Mouse (Mus musculus): ENCODE data around the gene Tk2. TPM values are rescaled to one million over a fixed set of nuclear protein-coding genes. Genes with fewer than 3 reads are reported as not detected.

Tk2 gene
- polyA plus RNA-seq, 1 experiment from 2014 or later, result 21.7 TPM

GRCm38 (mm10) chr8:104177054-104177453 is 71.3 kb downstream of the Tk2 start:
- H3K36me3 ChIP-seq, result no peaks in the 10 kb centered on the region
- H3K4me2 ChIP-seq, result no peak overlapping the region
- H3K9ac ChIP-seq, result no peak overlapping the region
- WGBS, result 64% methylated on average over 4 of the region's 4 CpGs
- H3K9me3 ChIP-seq, result no peaks in the 10 kb centered on the region
- ATAC-seq (ENCODE audit: insufficient number of reproducible peaks, insufficient read depth, low FRiP score, low TSS enrichment, low read depth), result no peak
- H3K27ac ChIP-seq, result no peak overlapping the region
- H3K27me3 ChIP-seq, result peaks cover 21% of the 10 kb centered on the region
- H3K4me1 ChIP-seq, result no peaks in the 10 kb centered on the region
- H3K4me3 ChIP-seq, result no peak overlapping the region

Other genes with a start within 250 kb of the Tk2 start
- 25.1 and 28.3 TPM in 2 replicates for gene Cdh5, start 146.9 kb downstream of the Tk2 start, polyA plus RNA-seq (2015; fragmentation: Nextera tagmentation; extraction: Ambion mirVana)
- gene Bean1, start 78.1 kb downstream of the Tk2 start, polyA plus RNA-seq (2015; fragmentation: Nextera tagmentation; extraction: Ambion mirVana), result 1.0 and 1.4 TPM in 2 replicates
- 65.1 and 69.5 TPM in 2 replicates for gene Cklf, start 2.3 kb upstream of the Tk2 start, polyA plus RNA-seq (2015; fragmentation: Nextera tagmentation; extraction: Ambion mirVana)
- not detected in 2 replicates for gene Cmtm2a, start 44.6 kb upstream of the Tk2 start, polyA plus RNA-seq (2015; fragmentation: Nextera tagmentation; extraction: Ambion mirVana)
- not detected in 2 replicates for gene Gm45711, start 61.5 kb upstream of the Tk2 start, polyA plus RNA-seq (2015; fragmentation: Nextera tagmentation; extraction: Ambion mirVana)
- not detected in 2 replicates for gene Cmtm1, start 61.6 kb upstream of the Tk2 start, polyA plus RNA-seq (2015; fragmentation: Nextera tagmentation; extraction: Ambion mirVana)
- not detected in 2 replicates for gene Gm11020, start 73.0 kb upstream of the Tk2 start, polyA plus RNA-seq (2015; fragmentation: Nextera tagmentation; extraction: Ambion mirVana)
- not detected in 2 replicates for gene Cmtm2b, start 73.7 kb upstream of the Tk2 start, polyA plus RNA-seq (2015; fragmentation: Nextera tagmentation; extraction: Ambion mirVana)
- 174 and 185 TPM in 2 replicates for gene Cmtm3, start 90.9 kb upstream of the Tk2 start, polyA plus RNA-seq (2015; fragmentation: Nextera tagmentation; extraction: Ambion mirVana)
- 3.6 and 3.7 TPM in 2 replicates for gene Cmtm4, start 147.2 kb upstream of the Tk2 start, polyA plus RNA-seq (2015; fragmentation: Nextera tagmentation; extraction: Ambion mirVana)
- 73.0 and 74.8 TPM in 2 replicates for gene Dync1li2, start 194.5 kb upstream of the Tk2 start, polyA plus RNA-seq (2015; fragmentation: Nextera tagmentation; extraction: Ambion mirVana)

Data from embryonic facial prominence, embryonic 13.5 days (tissue).